Mouse (Mus musculus): Measurements from ENCODE around the gene Serpina3m. TPM values are rescaled to one million over a fixed set of nuclear protein-coding genes. Genes with fewer than 3 reads are reported as not detected.

Gene Serpina3m
- polyA plus RNA-seq, 1 experiment from 2014 or later = not detected

DNA sequence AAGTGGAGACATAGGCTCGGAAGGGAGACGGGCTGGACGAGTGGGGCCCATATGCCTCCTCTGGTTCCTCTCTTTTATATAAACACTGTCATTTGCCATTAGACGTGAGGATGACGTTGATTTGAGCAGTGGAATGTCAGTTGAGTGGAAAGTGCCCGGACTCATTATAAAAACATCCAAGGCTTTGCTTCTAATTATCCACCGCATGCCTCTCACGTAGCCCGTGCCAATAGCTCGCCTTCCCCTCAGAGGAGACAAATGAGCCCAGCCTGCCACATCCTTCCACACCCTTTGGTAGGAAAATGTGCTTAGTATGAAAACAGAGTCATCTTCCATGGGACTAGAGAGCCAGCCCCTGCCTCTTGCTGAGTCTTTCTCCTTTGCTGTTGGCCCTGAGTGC is 93.1 kb downstream of the Serpina3m start:
- no peaks in the 10 kb centered on the region for H3K9me3 ChIP-seq (replicated peaks)
- no peak overlapping the region for H3K9ac ChIP-seq
- H3K27me3 ChIP-seq = no peaks in the 10 kb centered on the region
- H3K36me3 ChIP-seq = no peaks in the 10 kb centered on the region
- WGBS (ENCODE audit: insufficient replicate concordance) = 71% methylated on average over 10 of the region's 10 CpGs
- H3K4me3 ChIP-seq (replicated peaks) = no peak overlapping the region
- H3K27ac ChIP-seq = no peak overlapping the region
- ATAC-seq (ENCODE audit: low read depth) (no peak), DNase-seq (no peak)
- no peaks in the 10 kb centered on the region for H3K4me1 ChIP-seq (replicated peaks)
- no peak overlapping the region for H3K4me2 ChIP-seq

- 44% methylated on average over 7 of the region's 7 CpGs for WGBS (ENCODE audit: insufficient replicate concordance)
- Histone ChIP-seq H3K4me3 (replicated peaks) (no peak overlapping the region), H3K27me3 (no peaks in the 10 kb centered on the region), H3K4me2 (no peak overlapping the region), H3K9ac (no peak overlapping the region), H3K36me3 (no peaks in the 10 kb centered on the region), H3K9me3 (replicated peaks) (no peaks in the 10 kb centered on the region), H3K27ac (no peak overlapping the region), H3K4me1 (replicated peaks) (no peaks in the 10 kb centered on the region)
- ATAC-seq (ENCODE audit: low read depth) (no peak), DNase-seq (no peak)
Measured at GRCm38 (mm10) chr12:104433214-104433613, 94.9 kb downstream of the Serpina3m start.

- WGBS (ENCODE audit: insufficient replicate concordance) = 70% methylated on average over 20 of the region's 20 CpGs
- ATAC-seq (ENCODE audit: low read depth) (no peak), DNase-seq (no peak)
- Histone ChIP-seq H3K9ac (no peak overlapping the region), H3K9me3 (replicated peaks) (no peaks in the 10 kb centered on the region), H3K27me3 (no peaks in the 10 kb centered on the region), H3K36me3 (no peaks in the 10 kb centered on the region), H3K4me2 (no peak overlapping the region), H3K4me1 (replicated peaks) (no peaks in the 10 kb centered on the region), H3K4me3 (replicated peaks) (no peak overlapping the region), H3K27ac (no peak overlapping the region)
Measured at GRCm38 (mm10) chr12:104433951-104434735, 95.9 kb downstream of the Serpina3m start.

GRCm38 (mm10) chr12:104440087-104440760 is 101.9 kb downstream of the Serpina3m start:
- DNase-seq (peak; percentile 29), ATAC-seq (ENCODE audit: low read depth) (no peak)
- 10% methylated on average over 22 of the region's 22 CpGs for WGBS (ENCODE audit: insufficient replicate concordance)
- Histone ChIP-seq H3K9ac (no peak overlapping the region), H3K27me3 (no peaks in the 10 kb centered on the region; the same call in 1 of the 2 replicates), H3K4me2 (no peak overlapping the region), H3K27ac (no peak overlapping the region), H3K36me3 (no peaks in the 10 kb centered on the region), H3K4me1 (replicated peaks) (no peaks in the 10 kb centered on the region), H3K9me3 (replicated peaks) (no peaks in the 10 kb centered on the region), H3K4me3 (replicated peaks) (no peak overlapping the region)

DNA sequence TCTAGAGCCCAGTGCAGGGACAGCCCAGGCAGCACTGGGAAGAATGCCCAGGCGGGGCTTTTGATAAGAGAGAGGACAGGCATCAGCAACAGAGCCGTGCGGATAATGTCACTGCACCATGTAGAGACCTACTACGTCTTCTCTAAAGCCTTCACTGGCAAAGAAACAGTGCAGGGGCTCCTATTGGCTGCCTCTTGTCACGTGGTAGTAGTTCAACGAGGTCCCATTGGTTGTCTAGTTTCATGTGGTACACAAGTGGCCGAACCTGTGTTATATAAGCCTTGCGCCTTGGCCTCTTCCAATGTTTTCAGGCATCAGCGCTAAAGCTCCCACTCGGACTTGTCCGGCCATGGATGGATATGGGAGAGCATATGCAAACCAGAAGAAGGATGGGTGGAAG is 105.4 kb downstream of the Serpina3m start:
- Histone ChIP-seq H3K9ac (no peak overlapping the region), H3K27me3 (no peaks in the 10 kb centered on the region; the same call in 1 of the 2 replicates), H3K4me3 (replicated peaks) (no peak overlapping the region), H3K27ac (no peak overlapping the region), H3K9me3 (replicated peaks) (no peaks in the 10 kb centered on the region), H3K4me1 (replicated peaks) (no peaks in the 10 kb centered on the region), H3K36me3 (no peaks in the 10 kb centered on the region), H3K4me2 (no peak overlapping the region)
- ATAC-seq (ENCODE audit: low read depth) (no peak), DNase-seq (no peak)
- 69% methylated on average over 11 of the region's 11 CpGs for WGBS (ENCODE audit: insufficient replicate concordance)

Other genes with a start within 250 kb of the Serpina3m start
- gene Serpina5, start 237.4 kb upstream of the Serpina3m start, polyA plus RNA-seq (2015; fragmentation: Nextera tagmentation; extraction: Ambion mirVana) = 0.05 TPM in 1 of 2 replicates, not detected in the other
- not detected in 2 replicates for gene Serpina3a, start 225.8 kb upstream of the Serpina3m start, polyA plus RNA-seq (2015; fragmentation: Nextera tagmentation; extraction: Ambion mirVana)
- gene Serpina3b, start 210.5 kb upstream of the Serpina3m start, polyA plus RNA-seq (2015; fragmentation: Nextera tagmentation; extraction: Ambion mirVana) = 0.06 and 0.20 TPM in 2 replicates
- not detected in 2 replicates for gene Serpina3c, start 184.6 kb upstream of the Serpina3m start, polyA plus RNA-seq (2015; fragmentation: Nextera tagmentation; extraction: Ambion mirVana)
- 0.17 and 0.20 TPM in 2 replicates for gene Serpina3f, start 123.9 kb upstream of the Serpina3m start, polyA plus RNA-seq (2015; fragmentation: Nextera tagmentation; extraction: Ambion mirVana)
- gene Serpina3g, start 102.2 kb upstream of the Serpina3m start, polyA plus RNA-seq (2015; fragmentation: Nextera tagmentation; extraction: Ambion mirVana) = 1.4 and 1.9 TPM in 2 replicates
- 0.12 and 0.20 TPM in 2 replicates for gene Serpina3i, start 75.4 kb upstream of the Serpina3m start, polyA plus RNA-seq (2015; fragmentation: Nextera tagmentation; extraction: Ambion mirVana)
- gene Serpina3j, start 23.9 kb upstream of the Serpina3m start, polyA plus RNA-seq (2015; fragmentation: Nextera tagmentation; extraction: Ambion mirVana) = not detected in 2 replicates
- not detected in 2 replicates for gene Serpina3k, start within 50 bp of the Serpina3m start, polyA plus RNA-seq (2015; fragmentation: Nextera tagmentation; extraction: Ambion mirVana)
- 0.06 and 0.12 TPM in 2 replicates for gene Serpina3n, start 68.2 kb downstream of the Serpina3m start, polyA plus RNA-seq (2015; fragmentation: Nextera tagmentation; extraction: Ambion mirVana)
- gene Gsc, start 134.8 kb downstream of the Serpina3m start, polyA plus RNA-seq (2015; fragmentation: Nextera tagmentation; extraction: Ambion mirVana) = 0.08 and 0.12 TPM in 2 replicates

Measured in liver, embryonic 13.5 days (tissue).